Mouse (Mus musculus) forebrain, embryonic 12.5 days (tissue): ENCODE measurements around the gene Gm19345. TPM values are rescaled to one million over a fixed set of nuclear protein-coding genes. Genes with fewer than 3 reads are reported as not detected.

Experiments used
- ATAC-seq: fragments of 200-750 bp; cut with Nextera tagmentation; 2 replicates; pipeline ENCODE4 v1.8.0; 2017; ENCODE audit warnings: moderate TSS enrichment; ENCODE audit not compliant: low FRiP score
- H3K27ac ChIP-seq: fragments of 300-500 bp; sonication (generic); 2 replicates; pipeline ENCODE4 v1.5.1; 2016; ENCODE audit warnings: mild to moderate bottlenecking
- H3K27me3 ChIP-seq: fragments of 300-500 bp; sonication (generic); 2 replicates; pipeline ENCODE4 v1.6.1; 2016; ENCODE audit warnings: mild to moderate bottlenecking
- H3K36me3 ChIP-seq: fragments of 300-500 bp; sonication (generic); replicated peaks from 2 replicates; pipeline ENCODE4 v1.6.1; 2016; ENCODE audit warnings: mild to moderate bottlenecking
- H3K4me1 ChIP-seq: fragments of 300-500 bp; sonication (generic); 2 replicates; pipeline ENCODE4 v1.6.1; 2016
- H3K4me2 ChIP-seq: fragments of 300-500 bp; sonication (generic); 2 replicates; pipeline ENCODE4 v1.6.1; 2016; ENCODE audit warnings: mild to moderate bottlenecking, moderate library complexity
- H3K4me3 ChIP-seq: fragments of 300-500 bp; sonication (generic); replicated peaks from 2 replicates; pipeline ENCODE4 v1.5.1; 2016; ENCODE audit warnings: mild to moderate bottlenecking
- H3K9ac ChIP-seq: fragments of 300-500 bp; sonication (generic); 2 replicates; pipeline ENCODE4 v1.6.1; 2016; ENCODE audit warnings: mild to moderate bottlenecking
- H3K9me3 ChIP-seq: fragments of 300-500 bp; sonication (generic); 2 replicates; pipeline ENCODE4 v1.6.1; 2016
- WGBS: fragments of 180-500 bp; shearing (Covaris S2); methylation state at CpG from one replicate; pipeline ENCODE4 v1.1.7; 2016; 5-methylcytosine and 5-hydroxymethylcytosine counted together
- polyA plus RNA-seq: library from polyadenylated mRNA; unstranded; fragments of >200 nt; fragmentation: Nextera tagmentation; extraction: Ambion mirVana; gene quantifications from 2 replicates; pipeline ENCODE4 v1.2.1, GENCODE M21; 2016

Gene Gm19345
- polyA plus RNA-seq, 1 experiment from 2014 or later, result 0.65 TPM

- Histone ChIP-seq H3K36me3 (no peaks in the 10 kb centered on the region), H3K27me3 (peaks cover 89% of the 10 kb centered on the region), H3K9ac (no peak overlapping the region), H3K4me3 (no peak overlapping the region), H3K9me3 (0 out of 2 replicates have a peak, but pooled peaks cover 3% of the 10 kb centered on the region), H3K4me2 (no peak overlapping the region), H3K4me1 (peaks cover 32% of the 10 kb centered on the region), H3K27ac (no peak overlapping the region)
- no peak for ATAC-seq
- 85% methylated on average over 7 of the region's 7 CpGs for WGBS
Measured at GRCm38 (mm10) chr7:19818875-19819274, 32.9 kb upstream of the Gm19345 start.

- no peak overlapping the region for H3K4me2 ChIP-seq
- H3K27me3 ChIP-seq, result peaks cover 87% of the 10 kb centered on the region
- 0 out of 2 replicates have a peak, but pooled peaks cover 1% of the 10 kb centered on the region for H3K9me3 ChIP-seq
- H3K36me3 ChIP-seq, result no peaks in the 10 kb centered on the region
- no peak for ATAC-seq
- H3K9ac ChIP-seq, result no peak overlapping the region
- H3K4me3 ChIP-seq, result no peak overlapping the region
- WGBS, result 71% methylated on average over 3 of the region's 3 CpGs
- H3K27ac ChIP-seq, result no peak overlapping the region
- H3K4me1 ChIP-seq, result peaks cover 37% of the 10 kb centered on the region
Measured at GRCm38 (mm10) chr7:19820347-19821048, 31.3 kb upstream of the Gm19345 start.

GRCm38 (mm10) chr7:19821633-19822032, 30.2 kb upstream of the Gm19345 start:
- Histone ChIP-seq H3K4me2 (no peak overlapping the region), H3K9ac (no peak overlapping the region), H3K27ac (no peak overlapping the region), H3K36me3 (no peaks in the 10 kb centered on the region), H3K9me3 (no peaks in the 10 kb centered on the region), H3K4me1 (peaks cover 26% of the 10 kb centered on the region), H3K27me3 (peaks cover 80% of the 10 kb centered on the region), H3K4me3 (no peak overlapping the region)
- no peak for ATAC-seq
- WGBS, result 58% methylated on average over 7 of the region's 7 CpGs

DNA sequence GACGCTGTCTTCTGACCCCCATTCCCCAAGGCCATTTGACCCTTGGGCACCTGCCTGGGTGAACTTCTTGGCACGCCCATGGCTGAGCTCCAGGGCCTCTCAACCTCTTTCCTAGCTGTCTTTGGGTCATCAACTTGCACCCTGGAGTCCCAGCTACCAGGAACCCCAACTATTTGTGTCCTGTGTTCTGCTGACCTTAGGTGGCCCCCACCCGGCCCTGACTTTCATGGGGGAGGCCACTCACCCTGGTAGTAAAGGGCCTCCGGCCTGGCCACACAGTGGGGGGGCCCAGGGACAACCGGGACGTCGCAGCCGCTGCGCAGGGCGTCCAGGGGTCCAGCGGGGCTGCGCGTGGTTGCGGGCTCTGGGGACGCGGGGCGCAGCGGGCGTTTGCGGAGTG, 29.6 kb upstream of the Gm19345 start:
- H3K9ac ChIP-seq, result peak overlapping the region; percentile 33; the same call in 1 of the 2 replicates
- peaks cover 20% of the 10 kb centered on the region for H3K4me1 ChIP-seq
- peak overlapping the region; percentile 36 for H3K4me3 ChIP-seq
- H3K36me3 ChIP-seq, result no peaks in the 10 kb centered on the region
- H3K9me3 ChIP-seq, result no peaks in the 10 kb centered on the region
- 5% methylated on average over 15 of the region's 20 CpGs for WGBS
- H3K4me2 ChIP-seq, result peak overlapping the region; percentile 55
- ATAC-seq, result no peak
- no peak overlapping the region for H3K27ac ChIP-seq
- H3K27me3 ChIP-seq, result peaks cover 74% of the 10 kb centered on the region

DNA sequence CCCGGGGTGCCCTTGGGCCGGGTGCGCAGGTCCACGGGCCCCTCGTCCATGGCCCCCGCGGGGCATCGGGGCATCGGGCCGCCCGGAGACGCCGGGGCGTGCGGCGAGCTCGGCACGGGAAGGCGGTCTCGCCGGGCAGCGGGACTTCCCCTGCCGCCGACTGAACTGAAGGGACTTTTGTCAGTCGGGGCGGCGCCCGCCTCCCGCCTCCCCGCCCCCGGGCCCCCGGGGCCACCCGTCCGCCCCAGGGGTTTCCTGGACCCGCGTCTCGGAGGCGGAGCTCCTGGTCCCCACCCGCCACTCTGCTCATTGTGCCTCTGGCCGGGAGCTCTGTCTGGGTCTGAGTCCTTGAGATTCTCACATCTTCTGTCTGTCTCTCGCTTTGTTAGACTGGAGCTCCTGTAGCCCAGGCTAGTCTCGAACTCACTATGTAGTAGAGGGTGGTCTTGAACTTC, 29.2 kb upstream of the Gm19345 start, which contains the start of gene Bcl3:
Gene Bcl3 (minus strand): TSS at position 167 of the 455 bp plus-strand sequence.
- H3K4me1 ChIP-seq, result peaks cover 16% of the 10 kb centered on the region
- H3K27ac ChIP-seq, result no peak within 1 kb of the TSS
- peak within 1 kb of the TSS; percentile 55 for H3K4me2 ChIP-seq
- peak within 1 kb of the TSS; percentile 36 for H3K4me3 ChIP-seq
- 1% methylated on average over 39 of the region's 42 CpGs for WGBS
- H3K9ac ChIP-seq, result peak within 1 kb of the TSS; percentile 33; the same call in 1 of the 2 replicates
- H3K36me3 ChIP-seq, result no peaks in the 10 kb centered on the region
- no peak for ATAC-seq
- H3K27me3 ChIP-seq, result peaks cover 70% of the 10 kb centered on the region
- H3K9me3 ChIP-seq, result no peaks in the 10 kb centered on the region

DNA sequence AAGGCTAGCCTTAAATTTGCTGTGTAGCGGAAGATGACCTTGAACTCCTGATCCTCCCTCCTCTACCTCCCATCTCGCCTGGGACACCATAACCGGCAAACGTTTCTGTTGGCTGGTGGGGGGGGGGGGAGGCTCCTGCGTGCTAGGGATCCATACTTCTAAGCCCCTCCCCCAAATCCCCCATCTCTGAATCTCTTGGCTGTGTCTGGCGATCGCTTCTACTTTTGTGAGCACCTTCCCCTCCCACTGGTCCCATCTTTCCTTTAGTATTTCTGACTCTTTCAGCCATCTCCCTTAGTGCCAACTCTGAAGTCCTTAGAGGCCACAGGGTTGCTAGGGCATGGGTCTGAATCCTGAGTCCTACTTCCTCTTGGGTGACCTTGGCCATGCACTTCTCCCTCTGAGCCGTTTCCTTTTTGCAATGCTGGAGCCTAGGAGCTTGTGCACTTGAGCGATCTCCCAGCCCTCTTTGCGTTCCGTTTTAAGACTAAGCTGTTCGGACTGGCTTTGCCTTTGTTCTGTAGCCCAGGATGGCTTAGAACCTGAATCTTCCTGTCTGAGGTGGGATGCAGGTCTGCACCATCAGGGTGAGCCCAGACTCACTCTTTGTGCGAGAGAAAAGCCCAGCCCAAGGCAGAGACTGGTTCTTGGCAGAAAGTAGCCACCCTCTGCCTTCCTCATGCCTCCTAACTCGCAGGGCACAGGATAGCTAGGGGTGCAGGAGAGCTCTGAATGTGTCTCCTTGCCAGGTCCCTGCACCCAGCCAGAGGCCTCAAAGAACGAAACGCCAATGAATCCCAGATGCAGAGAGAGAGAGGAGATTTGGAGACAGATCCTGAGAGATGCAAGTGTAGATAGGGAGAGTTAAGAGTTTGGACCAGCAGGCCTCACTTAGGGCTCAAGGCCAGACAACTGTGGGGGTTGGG, 28.3 kb upstream of the Gm19345 start:
- peaks cover 61% of the 10 kb centered on the region for H3K27me3 ChIP-seq
- H3K4me3 ChIP-seq, result 0 out of 2 replicates have a peak overlapping the region, but pooled peaks have one; percentile 4
- no peaks in the 10 kb centered on the region for H3K36me3 ChIP-seq
- H3K9me3 ChIP-seq, result no peaks in the 10 kb centered on the region
- H3K4me1 ChIP-seq, result peaks cover 13% of the 10 kb centered on the region
- WGBS, result 22% methylated on average over 16 of the region's 16 CpGs
- H3K4me2 ChIP-seq, result peak overlapping the region; percentile 25; the same call in 1 of the 2 replicates
- H3K27ac ChIP-seq, result 0 out of 2 replicates have a peak overlapping the region, but pooled peaks have one; percentile 26
- ATAC-seq, result no peak
- 0 out of 2 replicates have a peak overlapping the region, but pooled peaks have one; percentile 8 for H3K9ac ChIP-seq

GRCm38 (mm10) chr7:19824182-19824973, 27.4 kb upstream of the Gm19345 start:
- peak; percentile 41; the same call in 1 of the 2 replicates for ATAC-seq
- H3K4me3 ChIP-seq, result 0 out of 2 replicates have a peak overlapping the region, but pooled peaks have one; percentile 4

DNA sequence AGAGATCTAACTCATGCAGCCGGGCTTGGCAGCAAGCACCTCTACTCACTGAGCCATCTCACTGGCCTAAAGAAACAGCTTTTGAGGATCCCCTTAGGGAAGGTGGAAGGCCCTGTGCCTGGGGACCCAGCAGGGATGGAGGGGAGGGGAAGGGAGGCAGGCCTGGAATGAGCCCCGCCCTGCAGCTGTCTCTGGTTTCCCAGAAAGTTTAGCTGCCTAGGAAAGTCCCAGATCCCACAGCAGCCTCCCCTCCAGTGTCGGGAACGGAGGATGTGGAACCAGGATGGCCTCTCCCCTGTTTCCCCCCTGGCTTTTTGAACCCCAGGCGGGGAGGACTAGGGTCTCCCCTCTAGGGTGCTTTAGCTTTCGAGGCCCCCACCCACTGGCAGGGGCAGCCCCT, 25.0 kb upstream of the Gm19345 start:
- Histone ChIP-seq H3K4me1 (peaks cover 19% of the 10 kb centered on the region), H3K9ac (no peak overlapping the region), H3K27ac (no peak overlapping the region), H3K9me3 (no peaks in the 10 kb centered on the region), H3K4me2 (no peak overlapping the region), H3K4me3 (no peak overlapping the region), H3K36me3 (no peaks in the 10 kb centered on the region), H3K27me3 (peaks cover 38% of the 10 kb centered on the region)
- 46% methylated on average over 6 of the region's 6 CpGs for WGBS
- no peak for ATAC-seq

More at GRCm38 (mm10) chr7:19824182-19824973, 27.4 kb upstream of the Gm19345 start:
- WGBS, result 24% methylated on average over 26 of the region's 26 CpGs
- Histone ChIP-seq H3K27me3 (peaks cover 52% of the 10 kb centered on the region), H3K36me3 (no peaks in the 10 kb centered on the region), H3K4me2 (peak overlapping the region; percentile 25), H3K9me3 (no peaks in the 10 kb centered on the region), H3K4me1 (peaks cover 13% of the 10 kb centered on the region), H3K27ac (0 out of 2 replicates have a peak overlapping the region, but pooled peaks have one; percentile 26), H3K9ac (peak overlapping the region; percentile 8; the same call in 1 of the 2 replicates)

DNA sequence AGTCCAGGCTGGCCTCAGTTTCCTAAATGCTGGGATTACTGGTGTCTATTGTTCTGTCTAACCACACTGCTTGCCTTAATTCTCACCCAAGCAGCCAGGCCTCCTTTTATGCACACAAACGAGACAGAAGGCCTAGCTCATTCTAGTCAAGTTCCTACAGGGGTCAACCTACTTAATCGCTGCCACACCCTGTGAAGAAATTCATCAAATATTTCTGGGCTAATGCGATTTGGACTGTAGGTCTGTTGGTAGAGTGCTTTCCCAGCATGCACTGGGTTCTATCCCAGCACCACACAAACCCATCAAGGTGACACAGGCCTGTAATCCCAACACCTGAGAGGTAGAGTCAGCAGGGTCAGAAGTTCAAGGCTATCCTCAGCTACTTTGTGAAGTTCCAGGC, 22.1 kb upstream of the Gm19345 start:
- Histone ChIP-seq H3K9me3 (no peaks in the 10 kb centered on the region), H3K36me3 (no peaks in the 10 kb centered on the region), H3K4me3 (no peak overlapping the region), H3K9ac (no peak overlapping the region), H3K4me1 (peaks cover 6% of the 10 kb centered on the region; the same call in 1 of the 2 replicates), H3K27me3 (peaks cover 12% of the 10 kb centered on the region), H3K27ac (no peak overlapping the region), H3K4me2 (no peak overlapping the region)
- no peak for ATAC-seq
- 86% methylated on average over 3 of the region's 3 CpGs for WGBS

DNA sequence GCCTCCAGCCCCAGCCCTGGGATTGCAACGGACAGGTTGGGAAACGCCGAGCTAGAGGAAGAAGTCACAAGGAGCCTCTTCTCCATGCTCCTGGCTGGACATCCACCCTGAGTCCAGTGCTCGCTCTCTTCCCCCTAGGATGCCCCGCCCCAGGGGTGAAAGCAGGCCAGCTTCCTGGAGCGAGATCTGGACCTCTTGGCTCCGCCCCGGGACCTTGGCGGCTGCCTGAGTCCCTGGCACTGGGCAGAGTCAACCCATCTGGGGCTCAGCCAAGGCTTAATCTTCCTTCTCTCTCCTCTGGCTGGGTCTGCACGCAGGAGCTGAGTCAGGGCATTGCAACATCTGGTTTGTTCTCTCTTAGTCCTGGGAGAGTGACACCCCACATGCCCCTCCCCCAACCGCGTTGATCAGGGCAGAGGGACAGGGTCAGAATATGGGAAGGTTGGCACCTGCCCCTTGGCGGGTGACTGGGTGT, 21.1 kb upstream of the Gm19345 start:
- WGBS, result 36% methylated on average over 13 of the region's 13 CpGs
- H3K27me3 ChIP-seq, result peaks cover 10% of the 10 kb centered on the region; the same call in 1 of the 2 replicates
- H3K9ac ChIP-seq, result no peak overlapping the region
- H3K9me3 ChIP-seq, result no peaks in the 10 kb centered on the region
- peaks cover 6% of the 10 kb centered on the region; the same call in 1 of the 2 replicates for H3K4me1 ChIP-seq
- ATAC-seq, result no peak
- no peak overlapping the region for H3K4me3 ChIP-seq
- no peaks in the 10 kb centered on the region for H3K36me3 ChIP-seq
- no peak overlapping the region for H3K4me2 ChIP-seq
- H3K27ac ChIP-seq, result no peak overlapping the region

DNA sequence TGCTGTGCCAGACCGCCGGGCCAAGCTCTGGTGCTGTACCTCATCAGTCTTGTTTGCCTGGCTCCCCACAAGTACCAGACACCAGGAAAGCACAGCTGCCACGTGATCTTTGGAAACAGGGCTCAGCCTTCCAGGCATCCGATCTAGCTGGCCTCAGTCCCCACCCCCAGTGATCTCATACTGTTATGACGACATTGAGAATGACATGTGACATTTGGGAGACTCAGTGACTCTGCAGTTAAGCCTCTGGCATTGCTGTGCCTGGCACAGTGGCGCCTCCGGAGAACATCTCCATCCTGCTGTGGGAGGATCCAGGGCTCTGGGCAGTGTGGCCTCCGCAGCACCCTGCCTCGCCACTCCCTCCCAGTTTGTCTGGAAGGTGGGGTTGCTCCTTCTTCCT, 20.0 kb upstream of the Gm19345 start:
- Histone ChIP-seq H3K4me2 (no peak overlapping the region), H3K4me3 (no peak overlapping the region), H3K27me3 (peaks cover 10% of the 10 kb centered on the region; the same call in 1 of the 2 replicates), H3K4me1 (peaks cover 6% of the 10 kb centered on the region; the same call in 1 of the 2 replicates), H3K9me3 (0 out of 2 replicates have a peak, but pooled peaks cover 1% of the 10 kb centered on the region), H3K36me3 (no peaks in the 10 kb centered on the region), H3K27ac (no peak overlapping the region), H3K9ac (no peak overlapping the region)
- 55% methylated on average over 9 of the region's 9 CpGs for WGBS
- ATAC-seq, result no peak
